Mouse (Mus musculus) liver, adult 2 months (tissue): ENCODE data around the gene Wdr31.

ENCODE experiments used
- CTCF ChIP-seq: fragments of 200-500 bp; IDR thresholded peaks from 2 replicates; pipeline ENCODE4 v1.5.1; 2011; ENCODE audit warnings: low read depth, low read length, control low read depth
- POLR2A ChIP-seq: fragments of 200-500 bp; IDR thresholded peaks from 2 replicates; pipeline ENCODE4 v1.6.1; 2011; ENCODE audit warnings: low read length, control low read depth; ENCODE audit not compliant: insufficient read depth; ENCODE audit errors: extremely low read depth

DNA sequence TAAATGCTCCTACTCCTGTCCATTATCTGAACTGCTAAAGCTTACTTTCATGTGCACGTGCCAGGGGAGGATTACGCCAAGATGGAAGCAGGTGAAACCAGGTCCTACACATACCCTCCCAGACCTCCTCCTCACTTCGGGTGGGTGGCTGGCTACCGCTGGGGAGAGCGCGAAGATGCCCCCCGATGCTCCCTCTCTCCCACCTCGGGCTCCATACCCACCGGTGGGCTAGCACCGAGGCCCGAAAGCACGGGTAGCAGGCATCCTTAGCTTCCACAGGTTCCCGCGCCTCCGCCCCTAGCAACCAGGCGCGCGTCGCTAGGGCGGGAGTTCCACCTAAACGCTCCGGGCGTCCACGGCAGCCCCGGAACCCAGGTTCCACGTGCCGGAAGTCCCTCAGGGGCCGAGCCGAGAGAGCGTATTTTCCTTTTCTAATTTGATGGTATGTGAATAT is at the start of gene Wdr31:
- TF ChIP-seq CTCF = no peak
- TF ChIP-seq POLR2A = no peak
